Mouse (Mus musculus) ES-E14 (cell line): ENCODE measurements around the gene Gprc5a. TPM values are rescaled to one million over a fixed set of nuclear protein-coding genes. Genes with fewer than 3 reads are reported as not detected.

ENCODE experiments used
- DNase-seq: peaks from one replicate; pipeline ENCODE4 v3.0.0-alpha.2; 2013; ENCODE audit warnings: low read depth, low spot score
- H3K27ac ChIP-seq: 2 replicates; pipeline ENCODE4 v1.5.1; 2012; ENCODE audit warnings: low read depth, mild to moderate bottlenecking, low read length, moderate library complexity, mixed read lengths; ENCODE audit not compliant: poor library complexity, insufficient read depth, severe bottlenecking
- H3K36me3 ChIP-seq: 2 replicates; pipeline ENCODE4 v1.6.1; 2012; ENCODE audit warnings: mild to moderate bottlenecking, low read length, moderate library complexity, mixed read lengths; ENCODE audit not compliant: control insufficient read depth, poor library complexity, insufficient read depth, severe bottlenecking
- H3K4me1 ChIP-seq, 2 experiments: fragments of 150-350 bp in 1 of 2; sonication (generic) in 1 of 2; 2 replicates each; pipeline ENCODE4 v1.6.1; 2012; ENCODE audit warnings: low read length in 2 of 2, mild to moderate bottlenecking in 1 of 2, mixed read lengths in 1 of 2; ENCODE audit not compliant: control insufficient read depth in 2 of 2, insufficient read depth in 2 of 2, poor library complexity in 1 of 2
- H3K4me3 ChIP-seq, 2 experiments: fragments of 150-350 bp in 1 of 2; sonication (generic) in 1 of 2; 2 replicates each; pipeline ENCODE4 v1.5.1; 2012; ENCODE audit warnings: low read length in 2 of 2, low read depth in 1 of 2, mild to moderate bottlenecking in 1 of 2, mixed read lengths in 1 of 2; ENCODE audit not compliant: insufficient read depth in 1 of 2, poor library complexity in 1 of 2, severe bottlenecking in 1 of 2
- H3K9ac ChIP-seq: 2 replicates; pipeline ENCODE4 v1.6.1; 2012; ENCODE audit warnings: low read depth, mild to moderate bottlenecking, low read length, mixed read lengths; ENCODE audit not compliant: poor library complexity, insufficient read depth, severe bottlenecking
- H3K9me3 ChIP-seq: fragments of 150-350 bp; sonication (generic); 2 replicates; pipeline ENCODE4 v1.6.1; 2012; ENCODE audit warnings: low read depth, mild to moderate bottlenecking, low read length; ENCODE audit not compliant: control insufficient read depth, insufficient read depth
- CHD2 ChIP-seq: IDR thresholded peaks from 2 replicates; pipeline ENCODE4 v1.6.1; 2014; ENCODE audit warnings: mild to moderate bottlenecking, low read depth, low read length, inconsistent platforms
- HCFC1 ChIP-seq: IDR thresholded peaks from 2 replicates; pipeline ENCODE4 v1.6.1; 2012; ENCODE audit warnings: low read length, inconsistent platforms, borderline replicate concordance; ENCODE audit not compliant: insufficient read depth
- MAFK ChIP-seq: IDR thresholded peaks from 2 replicates; pipeline ENCODE4 v1.6.1; 2014; ENCODE audit warnings: mild to moderate bottlenecking, low read depth, low read length, inconsistent platforms; ENCODE audit not compliant: insufficient read depth
- ZC3H11A ChIP-seq: IDR thresholded peaks from 2 replicates; pipeline ENCODE4 v1.6.1; 2012; ENCODE audit warnings: low read depth, mild to moderate bottlenecking, inconsistent platforms, low read length, borderline replicate concordance
- ZNF384 ChIP-seq: IDR thresholded peaks from 2 replicates; pipeline ENCODE4 v1.6.1; 2012; ENCODE audit warnings: low read depth, low read length, inconsistent platforms
- in situ Hi-C, 2 experiments: fragments of 600-800 bp; cut with MboI; formaldehyde crosslinking; loops; one replicate each; pipeline ENCODE4 v1.15.1; 2025; ENCODE audit warnings: low sequenced_read_pairs in 2 of 2, inconsistent platforms in 1 of 2; ENCODE audit not compliant: unreplicated experiment in 2 of 2
- total RNA-seq: library from RNA; depleted of rRNA; stranded (reverse); fragments of 300-350 nt; gene quantifications from 2 replicates; pipeline ENCODE4 v1.2.3, GENCODE M21; 2012

The Gprc5a gene
- total RNA-seq, 1 experiment: 10.6 TPM

- no peak overlapping the region for H3K27ac ChIP-seq
- TF ChIP-seq HCFC1 (no peak), ZNF384 (no peak), ZC3H11A (no peak), MAFK (no peak), CHD2 (no peak)
- H3K4me1 ChIP-seq: peaks cover 0 to 6% of the 10 kb centered on the region in 2 experiments; a peak in 2 of 4 replicates
- no peaks in the 10 kb centered on the region for H3K36me3 ChIP-seq
- in situ Hi-C loops: no loop called here
- H3K9ac ChIP-seq: no peak overlapping the region
- DNase-seq: no peak
- H3K4me3 ChIP-seq: no peak overlapping the region
- H3K9me3 ChIP-seq: no peaks in the 10 kb centered on the region
These were observed 47.6 kb downstream of the Gprc5a start for GRCm38 (mm10) chr6:135113114-135113436.

GRCm38 (mm10) chr6:135116479-135116878, 51.0 kb downstream of the Gprc5a start:
- H3K9me3 ChIP-seq: no peaks in the 10 kb centered on the region
- TF ChIP-seq HCFC1: no peak
- no peak for TF ChIP-seq ZC3H11A
- TF ChIP-seq CHD2: no peak
- TF ChIP-seq MAFK: no peak
- no peak for TF ChIP-seq ZNF384
- no peak overlapping the region for H3K4me3 ChIP-seq
- H3K9ac ChIP-seq: no peak overlapping the region
- no peak for DNase-seq
- in situ Hi-C loops: no loop called here
- H3K4me1 ChIP-seq: peaks cover 0 to 6% of the 10 kb centered on the region in 2 experiments; a peak in 2 of 4 replicates
- no peaks in the 10 kb centered on the region for H3K36me3 ChIP-seq
- no peak overlapping the region for H3K27ac ChIP-seq

- no peaks in the 10 kb centered on the region for H3K36me3 ChIP-seq
- in situ Hi-C loops: no loop called here
- H3K9ac ChIP-seq: no peak within 1 kb of the TSS
- H3K4me3 ChIP-seq: no peak within 1 kb of the TSS
- TF ChIP-seq MAFK: no peak
- no peak for TF ChIP-seq CHD2
- TF ChIP-seq ZNF384: no peak
- no peak for TF ChIP-seq HCFC1
- no peak within 1 kb of the TSS for H3K27ac ChIP-seq
- peaks cover 0 to 1% of the 10 kb centered on the region in 2 experiments; a peak in 1 of 4 replicates for H3K4me1 ChIP-seq
- no peak for DNase-seq
- H3K9me3 ChIP-seq: no peaks in the 10 kb centered on the region
These were observed 52.7 kb downstream of the Gprc5a start, which contains the start of gene Gprc5d for GRCm38 (mm10) chr6:135118183-135118582. Gene Gprc5d, minus strand, starts transcription at chr6:135118283.

- Histone ChIP-seq H3K9me3 (no peaks in the 10 kb centered on the region), H3K36me3 (no peaks in the 10 kb centered on the region), H3K4me1 (no peaks in the 10 kb centered on the region), H3K4me3 (no peak overlapping the region), H3K9ac (no peak overlapping the region), H3K27ac (no peak overlapping the region)
- no peak for DNase-seq
- TF ChIP-seq CHD2 (no peak), MAFK (no peak), HCFC1 (no peak), ZC3H11A (no peak), ZNF384 (no peak)
- in situ Hi-C loops: no loop called here
These were observed 59.4 kb downstream of the Gprc5a start for GRCm38 (mm10) chr6:135124755-135125380.
